Comparison of ENCODE assay signal across 10 mouse cellular contexts in the genomic region with DNA sequence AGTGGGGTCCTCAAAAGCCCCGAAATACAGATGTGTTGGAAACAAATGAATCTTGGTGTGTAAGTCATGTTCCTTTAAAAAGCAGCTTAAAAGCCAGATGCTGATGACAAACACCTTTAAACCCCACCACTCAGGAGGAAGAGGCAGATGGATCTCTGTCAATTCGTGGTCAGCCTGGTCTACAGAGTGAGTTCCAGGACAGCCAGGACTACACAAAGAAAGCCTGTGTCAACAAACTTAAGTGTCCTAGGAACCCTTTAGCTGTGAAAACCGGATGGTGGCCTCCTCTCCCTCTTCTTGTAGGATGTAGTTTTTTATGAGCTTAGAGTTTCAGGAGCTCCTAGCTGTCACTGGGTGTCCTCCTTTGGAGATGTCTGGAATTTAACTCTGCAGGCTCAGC. TPM values are rescaled to one million over a fixed set of nuclear protein-coding genes. Genes with fewer than 3 reads are reported as not detected.
DNase-seq lines count a peak whose midpoint lies in the region; ATAC-seq lines count a peak whose summit lies in the region.
"Had no signal": no experiment of that assay in that cellular context is flagged by ENCODE, and none has a peak within 500 bp of the region (broad histone marks: within the 10 kb centered on the region; RNA-seq: fewer than 3 reads in every experiment).

No protein-coding gene starts in this region.

- no peak for ATAC-seq in hindbrain, embryonic 13.5 days (ENCODE audit: low FRiP score)
- ATAC-seq in hindbrain, embryonic 11.5 days (ENCODE audit: low FRiP score) = no peak
- ATAC-seq in heart, embryonic 15.5 days (replicated peaks; ENCODE audit: insufficient number of reproducible peaks, insufficient read depth, low FRiP score, low read depth) = no peak
- ATAC-seq in stomach, embryonic 15.5 days (ENCODE audit: insufficient read depth, low FRiP score, low read depth) = no peak
- ATAC-seq in inflammation-experienced regulatory T-cells, adult 6 months = no peak
- ATAC-seq: activated CD4-positive, CD25-positive, alpha-beta regulatory T cell, adult 4 months; forebrain, embryonic 14.5 days had no signal

- no peaks in the 10 kb centered on the region for H3K9me3 ChIP-seq in hindbrain, embryonic 13.5 days
- no peaks in the 10 kb centered on the region for H3K9me3 ChIP-seq in hindbrain, embryonic 11.5 days (ENCODE audit: control insufficient read depth, low read length)
- no peaks in the 10 kb centered on the region for H3K9me3 ChIP-seq in heart, embryonic 15.5 days (replicated peaks)
- no peaks in the 10 kb centered on the region for H3K9me3 ChIP-seq in stomach, embryonic 15.5 days

- H3K4me3 ChIP-seq in hindbrain, embryonic 13.5 days = no peak overlapping the region
- H3K4me3 ChIP-seq in hindbrain, embryonic 11.5 days (ENCODE audit: low read depth, low read length) = no peak overlapping the region
- H3K4me3 ChIP-seq in heart, embryonic 15.5 days = no peak overlapping the region
- no peak overlapping the region for H3K4me3 ChIP-seq in stomach, embryonic 15.5 days (replicated peaks)

- H3K4me2 ChIP-seq in hindbrain, embryonic 13.5 days = no peak overlapping the region
- no peak overlapping the region for H3K4me2 ChIP-seq in hindbrain, embryonic 11.5 days (replicated peaks; ENCODE audit: low read depth, low read length)
- H3K4me2 ChIP-seq in heart, embryonic 15.5 days = no peak overlapping the region
- no peak overlapping the region for H3K4me2 ChIP-seq in stomach, embryonic 15.5 days

- H3K27ac ChIP-seq in hindbrain, embryonic 13.5 days = peak overlapping the region; percentile 44; the same call in 1 of the 2 replicates
- no peak overlapping the region for H3K27ac ChIP-seq in hindbrain, embryonic 11.5 days (ENCODE audit: low read depth, low read length)
- H3K27ac ChIP-seq in heart, embryonic 15.5 days = peak overlapping the region; percentile 87
- H3K27ac ChIP-seq in stomach, embryonic 15.5 days = peak overlapping the region; percentile 67; the same call in 1 of the 2 replicates

- 74% methylated on average over 3 of the region's 3 CpGs for WGBS in hindbrain, embryonic 13.5 days
- 68% methylated on average over 3 of the region's 3 CpGs for WGBS in hindbrain, embryonic 11.5 days
- 51% methylated on average over 3 of the region's 3 CpGs for WGBS in heart, embryonic 15.5 days
- WGBS in stomach, embryonic 15.5 days = 46% methylated on average over 3 of the region's 3 CpGs

- no peak overlapping the region for H3K9ac ChIP-seq in hindbrain, embryonic 13.5 days
- H3K9ac ChIP-seq in hindbrain, embryonic 11.5 days (ENCODE audit: low read depth, low read length) = no peak overlapping the region
- no peak overlapping the region for H3K9ac ChIP-seq in heart, embryonic 15.5 days
- no peak overlapping the region for H3K9ac ChIP-seq in stomach, embryonic 15.5 days

- no peaks in the 10 kb centered on the region for H3K36me3 ChIP-seq in hindbrain, embryonic 13.5 days
- no peaks in the 10 kb centered on the region for H3K36me3 ChIP-seq in hindbrain, embryonic 11.5 days (ENCODE audit: control insufficient read depth, insufficient read depth, low read length)
- 0 out of 2 replicates have a peak, but pooled peaks cover 3% of the 10 kb centered on the region for H3K36me3 ChIP-seq in heart, embryonic 15.5 days
- H3K36me3 ChIP-seq in stomach, embryonic 15.5 days = no peaks in the 10 kb centered on the region

- H3K4me1 ChIP-seq in hindbrain, embryonic 13.5 days (replicated peaks) = peaks cover 19% of the 10 kb centered on the region
- peaks cover 4% of the 10 kb centered on the region; the same call in 1 of the 2 replicates for H3K4me1 ChIP-seq in hindbrain, embryonic 11.5 days (replicated peaks; ENCODE audit: control insufficient read depth, insufficient read depth, low read length)
- H3K4me1 ChIP-seq in heart, embryonic 15.5 days (replicated peaks) = peaks cover 29% of the 10 kb centered on the region
- H3K4me1 ChIP-seq in stomach, embryonic 15.5 days = peaks cover 17% of the 10 kb centered on the region

- no peaks in the 10 kb centered on the region for H3K27me3 ChIP-seq in hindbrain, embryonic 13.5 days
- no peaks in the 10 kb centered on the region for H3K27me3 ChIP-seq in hindbrain, embryonic 11.5 days (ENCODE audit: control insufficient read depth, insufficient read depth, low read length)
- H3K27me3 ChIP-seq in heart, embryonic 15.5 days = no peaks in the 10 kb centered on the region
- H3K27me3 ChIP-seq in stomach, embryonic 15.5 days (replicated peaks) = no peaks in the 10 kb centered on the region

- no peak for DNase-seq in hindbrain, embryonic 11.5 days (ENCODE audit: low spot score)
- peak; percentile 26 for DNase-seq in lung, postnatal 10 days
- DNase-seq in lung, adult 18-20 months = no peak
- no peak for DNase-seq in embryo, embryonic 10.5 days (ENCODE audit: low spot score)

RNA-seq across cellular contexts. Expression of a gene that starts 5.5 kb away (rescaled TPM):
- 87.8 and 95.3 TPM in 2 replicates for polyA plus RNA-seq in hindbrain, embryonic 13.5 days (2015; fragmentation: Nextera tagmentation; extraction: Ambion mirVana)
- polyA plus RNA-seq in hindbrain, embryonic 11.5 days (2014; fragmentation: Nextera tagmentation; extraction: Ambion mirVana) = 58.1 and 60.0 TPM in 2 replicates
- 53.4 and 56.4 TPM in 2 replicates for polyA plus RNA-seq in heart, embryonic 15.5 days (2015; fragmentation: Nextera tagmentation; extraction: Ambion mirVana)
- polyA plus RNA-seq in stomach, embryonic 15.5 days (2015; fragmentation: Nextera tagmentation; extraction: Ambion mirVana) = 64.7 and 70.9 TPM in 2 replicates
- 100 to 1,000 TPM; 110 to 126 (median 112) TPM for polyA plus RNA-seq in inflammation-experienced regulatory T-cells, adult 6 months (2017; shearing (Covaris generic))

RNA-seq across cellular contexts. Expression of a gene that starts 16.1 kb away (rescaled TPM):
- polyA plus RNA-seq in hindbrain, embryonic 13.5 days (2015; fragmentation: Nextera tagmentation; extraction: Ambion mirVana) = 123 and 127 TPM in 2 replicates
- 62.2 and 67.6 TPM in 2 replicates for polyA plus RNA-seq in hindbrain, embryonic 11.5 days (2014; fragmentation: Nextera tagmentation; extraction: Ambion mirVana)
- polyA plus RNA-seq in heart, embryonic 15.5 days (2015; fragmentation: Nextera tagmentation; extraction: Ambion mirVana) = 14.0 and 71.8 TPM in 2 replicates
- polyA plus RNA-seq in stomach, embryonic 15.5 days (2015; fragmentation: Nextera tagmentation; extraction: Ambion mirVana) = 43.9 and 48.5 TPM in 2 replicates
- 1 to 10 TPM in 2 of 3 experiments, under 1 TPM in 1; 0.50 to 3.0 (median 1.3) TPM for polyA plus RNA-seq in inflammation-experienced regulatory T-cells, adult 6 months (2017; shearing (Covaris generic))

RNA-seq across cellular contexts. Expression of a gene that starts 37.9 kb away (rescaled TPM):
- polyA plus RNA-seq in hindbrain, embryonic 13.5 days (2015; fragmentation: Nextera tagmentation; extraction: Ambion mirVana) = 13.1 and 13.9 TPM in 2 replicates
- polyA plus RNA-seq in hindbrain, embryonic 11.5 days (2014; fragmentation: Nextera tagmentation; extraction: Ambion mirVana) = 8.6 and 8.8 TPM in 2 replicates
- polyA plus RNA-seq in heart, embryonic 15.5 days (2015; fragmentation: Nextera tagmentation; extraction: Ambion mirVana) = 5.9 and 10.9 TPM in 2 replicates
- 10.6 and 12.1 TPM in 2 replicates for polyA plus RNA-seq in stomach, embryonic 15.5 days (2015; fragmentation: Nextera tagmentation; extraction: Ambion mirVana)
- polyA plus RNA-seq in inflammation-experienced regulatory T-cells, adult 6 months (2017; shearing (Covaris generic)) = 1 to 10 TPM; 6.2 to 7.4 (median 6.8) TPM

RNA-seq across cellular contexts. Expression of a gene that starts 40.4 kb away (rescaled TPM):
- polyA plus RNA-seq in hindbrain, embryonic 13.5 days (2015; fragmentation: Nextera tagmentation; extraction: Ambion mirVana) = 5.4 and 5.9 TPM in 2 replicates
- polyA plus RNA-seq in hindbrain, embryonic 11.5 days (2014; fragmentation: Nextera tagmentation; extraction: Ambion mirVana) = 3.0 and 4.4 TPM in 2 replicates
- 43.3 and 47.1 TPM in 2 replicates for polyA plus RNA-seq in heart, embryonic 15.5 days (2015; fragmentation: Nextera tagmentation; extraction: Ambion mirVana)
- 6.2 and 6.9 TPM in 2 replicates for polyA plus RNA-seq in stomach, embryonic 15.5 days (2015; fragmentation: Nextera tagmentation; extraction: Ambion mirVana)
- 1 to 10 TPM; 1.0 to 2.7 (median 1.1) TPM for polyA plus RNA-seq in inflammation-experienced regulatory T-cells, adult 6 months (2017; shearing (Covaris generic))

RNA-seq across cellular contexts. Expression of a gene that starts 40.9 kb away (rescaled TPM):
- 101 and 109 TPM in 2 replicates for polyA plus RNA-seq in hindbrain, embryonic 13.5 days (2015; fragmentation: Nextera tagmentation; extraction: Ambion mirVana)
- 85.7 and 92.0 TPM in 2 replicates for polyA plus RNA-seq in hindbrain, embryonic 11.5 days (2014; fragmentation: Nextera tagmentation; extraction: Ambion mirVana)
- polyA plus RNA-seq in heart, embryonic 15.5 days (2015; fragmentation: Nextera tagmentation; extraction: Ambion mirVana) = 167 and 180 TPM in 2 replicates
- 132 and 159 TPM in 2 replicates for polyA plus RNA-seq in stomach, embryonic 15.5 days (2015; fragmentation: Nextera tagmentation; extraction: Ambion mirVana)
- 100 to 1,000 TPM; 206 to 247 (median 207) TPM for polyA plus RNA-seq in inflammation-experienced regulatory T-cells, adult 6 months (2017; shearing (Covaris generic))
